Mouse (Mus musculus): ENCODE results near the gene Gm49388. TPM values are rescaled to one million over a fixed set of nuclear protein-coding genes. Genes with fewer than 3 reads are reported as not detected.

Gene Gm49388
- polyA plus RNA-seq, 1 experiment from 2014 or later: not detected

- no peak overlapping the region for H3K4me3 ChIP-seq
- peaks cover 40% of the 10 kb centered on the region for H3K36me3 ChIP-seq
- 90% methylated on average over 4 of the region's 4 CpGs for WGBS
Measured at GRCm38 (mm10) chr7:127813821-127814220, 28.4 kb downstream of the Gm49388 start.

GRCm38 (mm10) chr7:127814241-127814921, 29.0 kb downstream of the Gm49388 start:
- H3K4me3 ChIP-seq: no peak overlapping the region
- no peaks in the 10 kb centered on the region for H3K9me3 ChIP-seq
- H3K27me3 ChIP-seq: no peaks in the 10 kb centered on the region
- no peak overlapping the region for H3K27ac ChIP-seq (replicated peaks)
- peaks cover 39% of the 10 kb centered on the region for H3K36me3 ChIP-seq
- no peak overlapping the region for H3K4me2 ChIP-seq (replicated peaks)
- 93% methylated on average over 19 of the region's 19 CpGs for WGBS
- no peaks in the 10 kb centered on the region for H3K4me1 ChIP-seq
- no peak for ATAC-seq (ENCODE audit: low FRiP score, low read depth)
- H3K9ac ChIP-seq (replicated peaks): no peak overlapping the region

More at GRCm38 (mm10) chr7:127813821-127814220, 28.4 kb downstream of the Gm49388 start:
- ATAC-seq (ENCODE audit: low FRiP score, low read depth): no peak
- Histone ChIP-seq H3K9ac (replicated peaks) (no peak overlapping the region), H3K27me3 (no peaks in the 10 kb centered on the region), H3K9me3 (no peaks in the 10 kb centered on the region), H3K4me2 (replicated peaks) (no peak overlapping the region), H3K27ac (replicated peaks) (no peak overlapping the region), H3K4me1 (no peaks in the 10 kb centered on the region)

GRCm38 (mm10) chr7:127815116-127815665, 29.8 kb downstream of the Gm49388 start:
- no peak for ATAC-seq (ENCODE audit: low FRiP score, low read depth)
- Histone ChIP-seq H3K27me3 (no peaks in the 10 kb centered on the region), H3K9ac (replicated peaks) (no peak overlapping the region), H3K4me2 (replicated peaks) (no peak overlapping the region), H3K27ac (replicated peaks) (no peak overlapping the region), H3K4me1 (no peaks in the 10 kb centered on the region), H3K36me3 (peaks cover 32% of the 10 kb centered on the region), H3K9me3 (no peaks in the 10 kb centered on the region), H3K4me3 (no peak overlapping the region)
- WGBS: 93% methylated on average over 15 of the region's 15 CpGs

- H3K4me3 ChIP-seq: no peak overlapping the region
- H3K27me3 ChIP-seq: no peaks in the 10 kb centered on the region
- no peak overlapping the region for H3K9ac ChIP-seq (replicated peaks)
- H3K36me3 ChIP-seq: peaks cover 25% of the 10 kb centered on the region; the same call in 1 of the 2 replicates
- no peak overlapping the region for H3K4me2 ChIP-seq (replicated peaks)
- H3K9me3 ChIP-seq: no peaks in the 10 kb centered on the region
- WGBS: 73% methylated on average over 15 of the region's 15 CpGs
- H3K27ac ChIP-seq (replicated peaks): no peak overlapping the region
- no peak for ATAC-seq (ENCODE audit: low FRiP score, low read depth)
- no peaks in the 10 kb centered on the region for H3K4me1 ChIP-seq
Measured at GRCm38 (mm10) chr7:127815954-127816821, 30.8 kb downstream of the Gm49388 start.

- Histone ChIP-seq H3K4me1 (0 out of 2 replicates have a peak, but pooled peaks cover 1% of the 10 kb centered on the region), H3K4me3 (no peak overlapping the region), H3K9me3 (no peaks in the 10 kb centered on the region), H3K4me2 (replicated peaks) (no peak overlapping the region), H3K27ac (replicated peaks) (no peak overlapping the region), H3K27me3 (no peaks in the 10 kb centered on the region), H3K36me3 (peaks cover 22% of the 10 kb centered on the region; the same call in 1 of the 2 replicates), H3K9ac (replicated peaks) (no peak overlapping the region)
- WGBS: 85% methylated on average over 7 of the region's 7 CpGs
- ATAC-seq (ENCODE audit: low FRiP score, low read depth): no peak
Measured at GRCm38 (mm10) chr7:127817053-127817452, 31.6 kb downstream of the Gm49388 start.

GRCm38 (mm10) chr7:127817776-127818175, 32.4 kb downstream of the Gm49388 start:
- 95% methylated on average over 5 of the region's 5 CpGs for WGBS

GRCm38 (mm10) chr7:127820836-127821509, 35.6 kb downstream of the Gm49388 start:
- Histone ChIP-seq H3K4me1 (peaks cover 22% of the 10 kb centered on the region), H3K9ac (replicated peaks) (no peak overlapping the region), H3K36me3 (0 out of 2 replicates have a peak, but pooled peaks cover 7% of the 10 kb centered on the region), H3K27ac (replicated peaks) (no peak overlapping the region), H3K4me3 (no peak overlapping the region), H3K27me3 (no peaks in the 10 kb centered on the region), H3K9me3 (no peaks in the 10 kb centered on the region), H3K4me2 (replicated peaks) (no peak overlapping the region)
- 79% methylated on average over 13 of the region's 13 CpGs for WGBS
- ATAC-seq (ENCODE audit: low FRiP score, low read depth): no peak

More at GRCm38 (mm10) chr7:127817776-127818175, 32.4 kb downstream of the Gm49388 start:
- no peaks in the 10 kb centered on the region for H3K9me3 ChIP-seq
- peaks cover 2% of the 10 kb centered on the region; the same call in 1 of the 2 replicates for H3K4me1 ChIP-seq
- no peak overlapping the region for H3K27ac ChIP-seq (replicated peaks)
- no peak overlapping the region for H3K4me2 ChIP-seq (replicated peaks)
- H3K36me3 ChIP-seq: peaks cover 17% of the 10 kb centered on the region; the same call in 1 of the 2 replicates
- H3K4me3 ChIP-seq: no peak overlapping the region
- no peak for ATAC-seq (ENCODE audit: low FRiP score, low read depth)
- H3K9ac ChIP-seq (replicated peaks): no peak overlapping the region
- no peaks in the 10 kb centered on the region for H3K27me3 ChIP-seq

GRCm38 (mm10) chr7:127822494-127822893, 37.1 kb downstream of the Gm49388 start:
- peaks cover 22% of the 10 kb centered on the region for H3K4me1 ChIP-seq
- no peak overlapping the region for H3K9ac ChIP-seq (replicated peaks)
- no peak overlapping the region for H3K4me3 ChIP-seq
- H3K27me3 ChIP-seq: no peaks in the 10 kb centered on the region
- no peak for ATAC-seq (ENCODE audit: low FRiP score, low read depth)
- H3K36me3 ChIP-seq: 0 out of 2 replicates have a peak, but pooled peaks cover 5% of the 10 kb centered on the region
- H3K27ac ChIP-seq (replicated peaks): no peak overlapping the region
- H3K9me3 ChIP-seq: no peaks in the 10 kb centered on the region
- 89% methylated on average over 3 of the region's 3 CpGs for WGBS
- no peak overlapping the region for H3K4me2 ChIP-seq (replicated peaks)

- Histone ChIP-seq H3K9me3 (no peaks in the 10 kb centered on the region), H3K4me2 (replicated peaks) (peak overlapping the region; percentile 69), H3K4me3 (peak overlapping the region; percentile 80), H3K4me1 (peaks cover 22% of the 10 kb centered on the region), H3K9ac (replicated peaks) (peak overlapping the region; percentile 93), H3K36me3 (no peaks in the 10 kb centered on the region), H3K27me3 (no peaks in the 10 kb centered on the region), H3K27ac (replicated peaks) (peak overlapping the region; percentile 84)
- 62% methylated on average over 11 of the region's 11 CpGs for WGBS
- ATAC-seq (ENCODE audit: low FRiP score, low read depth): peak; percentile 45; the same call in 1 of the 2 replicates
Measured at GRCm38 (mm10) chr7:127823236-127824171, 38.1 kb downstream of the Gm49388 start.

GRCm38 (mm10) chr7:127824176-127824871, 38.9 kb downstream of the Gm49388 start, which contains the start of the genes Stx4a and Stx1b:
Gene Stx4a (plus strand): TSS chr7:127824294.
Gene Stx1b (minus strand): TSS chr7:127824549.
- Histone ChIP-seq H3K4me3 (peak within 1 kb of the TSS; percentile 80), H3K36me3 (no peaks in the 10 kb centered on the region), H3K9ac (replicated peaks) (peak within 1 kb of the TSS; percentile 93), H3K4me2 (replicated peaks) (peak within 1 kb of the TSS; percentile 69), H3K9me3 (no peaks in the 10 kb centered on the region), H3K4me1 (peaks cover 22% of the 10 kb centered on the region), H3K27ac (replicated peaks) (peak within 1 kb of the TSS; percentile 84), H3K27me3 (no peaks in the 10 kb centered on the region)
- peak; percentile 90 for ATAC-seq (ENCODE audit: low FRiP score, low read depth)
- 3% methylated on average over 31 of the region's 38 CpGs for WGBS
